Mouse (Mus musculus) hematopoietic stem cell, adult 5-6 weeks (primary cell): ENCODE results near the gene BC037034. TPM values are rescaled to one million over a fixed set of nuclear protein-coding genes. Genes with fewer than 3 reads are reported as not detected.

ENCODE experiments used
- ATAC-seq, 2 experiments: fragments of 125-278 bp in 1 of 2; replicated peaks in 1 of 2; 2 replicates each; pipeline ENCODE4 v1.8.0; 2016 to 2017; ENCODE audit warnings: inconsistent platforms in 2 of 2, mild to moderate bottlenecking in 2 of 2, moderate number of reproducible peaks in 2 of 2, low read depth in 1 of 2, moderate TSS enrichment in 1 of 2; ENCODE audit not compliant: low FRiP score in 2 of 2, poor library complexity in 2 of 2, severe bottlenecking in 2 of 2, insufficient read depth in 1 of 2, low TSS enrichment in 1 of 2
- total RNA-seq: library from RNA; stranded (forward); fragments of 172-1452, 232-1000 nt; gene quantifications from 2 replicates; pipeline ENCODE4 v1.2.3, GENCODE M21; 2017

The BC037034 gene
- 34.1 and 38.8 TPM in 2 replicates for total RNA-seq

GRCm38 (mm10) chr5:138263260-138264206 lies at the start of gene BC037034:
Gene BC037034 (minus strand): TSS chr5:138264033.
- ATAC-seq, result peak; percentile 91 to 92

GRCm38 (mm10) chr5:138312795-138313194 lies 49.0 kb upstream of the BC037034 start:
- ATAC-seq, result no peak

GRCm38 (mm10) chr5:138299613-138300012 lies 35.8 kb upstream of the BC037034 start:
- ATAC-seq, result no peak

GRCm38 (mm10) chr5:138294158-138294557 lies 30.3 kb upstream of the BC037034 start:
- no peak for ATAC-seq

GRCm38 (mm10) chr5:138291638-138292037 lies 27.8 kb upstream of the BC037034 start:
- ATAC-seq, result no peak

- no peak for ATAC-seq
Measured at GRCm38 (mm10) chr5:138287861-138288260, 24.0 kb upstream of the BC037034 start.

- no peak for ATAC-seq
Measured at GRCm38 (mm10) chr5:138283540-138283939, 19.7 kb upstream of the BC037034 start.

- ATAC-seq, result no peak
Measured at GRCm38 (mm10) chr5:138281798-138282197, 18.0 kb upstream of the BC037034 start.

- ATAC-seq, result no peak
Measured at GRCm38 (mm10) chr5:138280829-138281228, 17.0 kb upstream of the BC037034 start.

GRCm38 (mm10) chr5:138280425-138280768 lies 16.6 kb upstream of the BC037034 start:
- ATAC-seq, result no peak

- peak; percentile 96 to 97 for ATAC-seq
Measured at GRCm38 (mm10) chr5:138279585-138280424, 16.0 kb upstream of the BC037034 start, which contains the start of the genes Gm43720, Gpc2 and Stag3. Gene Gm43720 (minus strand): TSS chr5:138279958. Gene Gpc2 (minus strand): TSS chr5:138280005. Gene Stag3 (plus strand): TSS chr5:138280240.

GRCm38 (mm10) chr5:138277994-138278393 lies 14.2 kb upstream of the BC037034 start:
- ATAC-seq, result no peak

- no peak for ATAC-seq
Measured at GRCm38 (mm10) chr5:138275216-138276050, 11.6 kb upstream of the BC037034 start.

GRCm38 (mm10) chr5:138274186-138274585 lies 10.4 kb upstream of the BC037034 start:
- ATAC-seq, result no peak

GRCm38 (mm10) chr5:138272409-138272923 lies 8.6 kb upstream of the BC037034 start, which contains the start of gene Gal3st4:
Gene Gal3st4 (minus strand): TSS chr5:138272840.
- no peak for ATAC-seq

- ATAC-seq, result no peak
Measured at GRCm38 (mm10) chr5:138271232-138271631, 7.4 kb upstream of the BC037034 start.

GRCm38 (mm10) chr5:138268980-138269379 lies 5.1 kb upstream of the BC037034 start:
- ATAC-seq, result no peak
